Mouse (Mus musculus) thymus, adult 2 months (tissue): ENCODE measurements at regions not wholly inside any gene's neighbourhood (a gene's known extent, or its start where the extent isn't known, plus 50 kb on each side); places are given as distances from the start of the nearest gene placed in this dataset.

Source experiments
- CTCF ChIP-seq: fragments of 200-500 bp; IDR thresholded peaks from 2 replicates; pipeline ENCODE4 v1.5.1; 2012; ENCODE audit warnings: mild to moderate bottlenecking, control low read depth, low read length, moderate library complexity, borderline replicate concordance; ENCODE audit not compliant: control insufficient read depth, poor library complexity, insufficient read depth; ENCODE audit errors: extremely low read depth
- POLR2A ChIP-seq: fragments of 200-500 bp; IDR thresholded peaks from 2 replicates; pipeline ENCODE4 v1.6.1; 2012; ENCODE audit warnings: mild to moderate bottlenecking, low read length, control low read depth, moderate library complexity; ENCODE audit not compliant: control insufficient read depth, poor library complexity, insufficient read depth; ENCODE audit errors: extremely low read depth

- TF ChIP-seq CTCF (no peak), POLR2A (no peak)
Measured at GRCm38 (mm10) chr8:127856351-127857135, 501.9 kb upstream of the Nrp1 start.
